Mouse (Mus musculus) inflammation-experienced regulatory T-cells (primary cell): ENCODE data around the gene Elmod3. TPM values are rescaled to one million over a fixed set of nuclear protein-coding genes. Genes with fewer than 3 reads are reported as not detected.

Experiments used
- polyA plus RNA-seq, 2 experiments: library from polyadenylated mRNA; unstranded; fragments of 100-300 nt; shearing (Covaris generic); gene quantifications; one replicate each; pipeline ENCODE4 v1.2.1; 2017

Gene Elmod3
- polyA plus RNA-seq = 10 to 100 TPM; 23.4 to 25.3 TPM

GRCm38 (mm10) chr6:72597956-72598753 is at the start of gene Elmod3, which contains the start of gene Retsat:
Elmod3 (minus strand) TSS chr6:72598413.
Retsat (plus strand) TSS chr6:72598475.

DNA sequence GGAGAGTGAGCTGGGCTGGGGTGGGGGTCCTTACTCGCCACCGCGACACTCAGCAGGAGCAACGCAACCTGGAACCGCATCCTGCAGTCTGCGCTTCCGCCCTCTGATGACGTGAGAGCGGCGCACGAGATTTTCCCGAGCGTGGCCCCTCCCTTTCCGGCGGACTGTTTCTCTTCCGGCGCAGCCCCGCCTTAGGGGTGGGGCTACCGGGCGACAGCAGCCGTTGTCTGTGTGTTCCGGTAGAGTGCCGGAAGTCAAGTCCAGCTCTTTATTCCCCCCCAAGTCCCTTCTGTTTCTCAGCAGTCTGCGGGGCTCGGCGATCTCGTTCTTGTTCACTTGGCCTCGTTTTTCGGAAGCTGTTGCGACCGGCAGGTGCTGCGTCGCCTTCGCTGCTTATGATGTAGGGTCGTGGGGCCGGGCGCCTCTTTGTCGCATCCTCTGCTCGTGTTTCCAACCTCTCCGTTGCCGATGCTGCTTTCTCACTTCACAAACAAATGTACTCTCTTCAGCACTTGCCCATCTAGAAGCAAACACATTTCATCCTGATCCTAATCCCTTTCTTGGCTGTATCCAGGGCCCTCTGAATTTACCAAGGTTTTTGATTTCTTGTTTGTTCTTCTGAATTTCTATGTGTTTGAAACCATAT is 18.6 kb upstream of the Elmod3 start, which contains the start of gene Tgoln1:
Tgoln1 (minus strand) TSS at position 358 of the 646 bp plus-strand sequence.

DNA sequence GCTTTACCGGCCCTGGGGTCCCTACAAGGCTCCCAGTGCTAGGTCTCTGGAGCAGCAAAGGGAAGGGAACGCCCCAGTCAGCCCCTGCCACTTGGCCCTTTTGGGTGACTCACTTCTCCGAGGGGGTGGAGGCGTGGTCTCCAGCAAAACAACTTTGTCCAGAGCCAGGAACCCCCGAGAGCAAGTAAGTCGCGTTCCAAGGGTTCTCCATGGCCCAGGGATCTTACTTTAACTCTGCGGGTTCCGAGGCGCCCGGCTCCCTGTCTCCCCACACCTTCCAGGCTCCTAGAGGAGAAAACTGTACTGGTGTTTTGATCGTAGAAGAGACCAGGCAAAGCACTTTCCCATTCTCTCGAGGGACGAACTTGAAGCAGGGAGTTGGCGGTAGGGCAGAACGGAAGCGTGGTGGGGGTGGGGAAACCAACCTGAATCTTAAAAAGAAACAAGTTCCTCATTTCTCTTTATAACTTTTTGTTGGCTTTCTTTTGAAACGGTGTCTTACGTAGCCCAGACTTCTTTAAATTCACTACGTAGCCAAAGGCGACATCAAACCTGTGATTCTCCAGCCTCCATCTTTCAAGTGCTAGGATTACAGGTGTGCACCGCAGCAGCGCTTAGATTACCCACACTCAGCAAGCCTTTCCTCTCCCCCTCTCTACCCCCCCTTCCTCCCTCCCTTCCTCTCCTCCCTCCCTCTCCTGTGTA is 53.8 kb downstream of the Elmod3 start, which contains the start of gene Capg:
Capg (plus strand) TSS at position 109 of the 705 bp plus-strand sequence.

GRCm38 (mm10) chr6:72521607-72522006 is 76.6 kb downstream of the Elmod3 start, which contains the start of gene Sh2d6:
Sh2d6 (minus strand) TSS chr6:72521707.

Other genes starting within 250 kb of the Elmod3 start
- under 1 TPM; 0.20 to 0.32 TPM for gene Tmem150a, start 243.0 kb downstream of the Elmod3 start, polyA plus RNA-seq
- 100 to 1,000 TPM; 139 to 142 TPM for gene Rnf181, start 231.5 kb downstream of the Elmod3 start, polyA plus RNA-seq
- 10 to 100 TPM; 50.2 to 64.6 TPM for gene Vamp5, start 217.9 kb downstream of the Elmod3 start, polyA plus RNA-seq
- 100 to 1,000 TPM; 240 to 267 TPM for gene Vamp8, start 207.7 kb downstream of the Elmod3 start, polyA plus RNA-seq
- gene Ggcx, start 184.1 kb downstream of the Elmod3 start, polyA plus RNA-seq = 10 to 100 TPM in 1 of 2 experiments, 1 to 10 TPM in 1; 9.8 to 13.1 TPM
- gene Mat2a, start 158.9 kb downstream of the Elmod3 start, polyA plus RNA-seq = 100 to 1,000 TPM; 318 to 501 TPM
- 1 to 10 TPM in 1 of 2 experiments, not detected in 1; 1.1 TPM for gene Sh2d6, start 76.7 kb downstream of the Elmod3 start, polyA plus RNA-seq
- gene Capg, start 54.0 kb downstream of the Elmod3 start, polyA plus RNA-seq = 100 to 1,000 TPM; 390 to 765 TPM
- gene Retsat, start 62 bp upstream of the Elmod3 start, polyA plus RNA-seq = 1 to 10 TPM; 4.5 to 6.3 TPM
- 100 to 1,000 TPM; 112 to 144 TPM for gene Tgoln1, start 18.6 kb upstream of the Elmod3 start, polyA plus RNA-seq
- 1 to 10 TPM in 1 of 2 experiments, under 1 TPM in 1; 0.66 to 1.1 TPM for gene Tcf7l1, start 190.8 kb upstream of the Elmod3 start, polyA plus RNA-seq